Mouse (Mus musculus) heart, embryonic 10.5 days (tissue): Measurements from ENCODE around the gene Oma1. TPM values are rescaled to one million over a fixed set of nuclear protein-coding genes. Genes with fewer than 3 reads are reported as not detected.

ENCODE experiments used
- DNase-seq: peaks from one replicate; pipeline ENCODE4 v3.0.0-alpha.2; 2017; ENCODE audit warnings: low spot score
- H3K27ac ChIP-seq: fragments of 300-500 bp; sonication (generic); 2 replicates; pipeline ENCODE4 v1.5.1; 2016; ENCODE audit warnings: mild to moderate bottlenecking
- H3K27me3 ChIP-seq: fragments of 300-500 bp; sonication (generic); 2 replicates; pipeline ENCODE4 v1.6.1; 2016; ENCODE audit warnings: mild to moderate bottlenecking; ENCODE audit not compliant: poor library complexity, insufficient read depth, severe bottlenecking
- H3K36me3 ChIP-seq: fragments of 300-500 bp; sonication (generic); 2 replicates; pipeline ENCODE4 v1.6.1; 2016; ENCODE audit warnings: mild to moderate bottlenecking, moderate library complexity
- H3K4me1 ChIP-seq: fragments of 300-500 bp; sonication (generic); 2 replicates; pipeline ENCODE4 v1.6.1; 2016; ENCODE audit warnings: mild to moderate bottlenecking
- H3K4me3 ChIP-seq: fragments of 300-500 bp; sonication (generic); 2 replicates; pipeline ENCODE4 v1.5.1; 2016; ENCODE audit warnings: mild to moderate bottlenecking, moderate library complexity
- H3K9me3 ChIP-seq: fragments of 300-500 bp; sonication (generic); 2 replicates; pipeline ENCODE4 v1.6.1; 2016; ENCODE audit warnings: mild to moderate bottlenecking, moderate library complexity
- WGBS: fragments of 180-500 bp; shearing (Covaris S2); methylation state at CpG from one replicate; pipeline ENCODE4 v1.1.7; 2016; 5-methylcytosine and 5-hydroxymethylcytosine counted together
- polyA plus RNA-seq: library from polyadenylated mRNA; unstranded; fragments of >200 nt; fragmentation: Nextera tagmentation; extraction: Ambion mirVana; gene quantifications from 2 replicates; pipeline ENCODE4 v1.2.1, GENCODE M21; 2016

The Oma1 gene
- polyA plus RNA-seq, 1 experiment from 2014 or later: 23.7 TPM

DNA sequence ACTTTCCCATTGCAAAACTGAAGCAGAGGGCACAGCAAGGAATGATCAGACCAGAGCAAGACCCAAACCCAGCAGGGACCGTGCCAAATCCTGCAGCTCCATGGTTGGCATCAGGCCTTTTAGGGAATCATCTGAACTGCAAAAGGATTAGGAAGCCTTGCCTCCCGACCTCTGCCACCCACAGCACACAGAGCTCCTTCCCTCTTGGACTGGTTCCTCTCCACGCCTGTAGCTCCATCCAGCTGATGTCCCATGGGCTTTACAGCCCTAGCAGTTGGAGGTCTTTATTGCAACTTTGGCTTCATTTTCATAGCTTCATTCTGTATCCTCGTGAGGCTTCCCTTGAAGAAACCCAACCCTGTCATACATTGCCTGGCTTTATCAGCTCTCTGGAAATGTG lies 71.4 kb downstream of the Oma1 start:
- DNase-seq: no peak
- Histone ChIP-seq H3K27me3 (no peaks in the 10 kb centered on the region), H3K4me3 (no peak overlapping the region), H3K4me1 (no peaks in the 10 kb centered on the region), H3K36me3 (no peaks in the 10 kb centered on the region), H3K9me3 (no peaks in the 10 kb centered on the region), H3K27ac (no peak overlapping the region)
- 72% methylated on average over 4 of the region's 4 CpGs for WGBS

GRCm38 (mm10) chr4:103385835-103386787 lies 72.5 kb downstream of the Oma1 start:
- Histone ChIP-seq H3K27me3 (no peaks in the 10 kb centered on the region), H3K4me1 (no peaks in the 10 kb centered on the region), H3K9me3 (no peaks in the 10 kb centered on the region), H3K4me3 (no peak overlapping the region), H3K36me3 (no peaks in the 10 kb centered on the region), H3K27ac (no peak overlapping the region)
- 78% methylated on average over 4 of the region's 4 CpGs for WGBS
- no peak for DNase-seq

DNA sequence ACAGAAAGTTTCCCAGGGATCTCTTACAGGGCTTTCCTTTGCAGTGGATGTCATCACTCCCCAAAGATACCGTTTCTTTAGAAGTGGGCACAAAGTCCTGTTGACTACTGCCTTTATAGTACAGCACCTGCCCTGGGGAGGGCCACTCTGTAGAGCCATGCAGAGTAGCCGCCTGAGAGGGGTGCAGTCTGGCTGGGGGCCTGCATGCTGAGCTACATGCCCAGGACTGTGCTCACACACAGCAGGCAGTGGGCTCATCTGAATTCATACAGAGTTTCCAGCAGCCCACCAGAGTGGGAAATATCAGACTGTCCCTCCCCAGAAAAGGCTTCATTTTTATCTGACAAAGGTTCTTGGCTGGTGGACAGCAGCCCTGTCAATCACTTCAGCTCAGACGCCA lies 73.7 kb downstream of the Oma1 start:
- 67% methylated on average over 3 of the region's 3 CpGs for WGBS
- no peak overlapping the region for H3K27ac ChIP-seq
- no peak for DNase-seq
- H3K36me3 ChIP-seq: no peaks in the 10 kb centered on the region
- H3K4me3 ChIP-seq: no peak overlapping the region
- no peaks in the 10 kb centered on the region for H3K27me3 ChIP-seq
- H3K4me1 ChIP-seq: no peaks in the 10 kb centered on the region
- no peaks in the 10 kb centered on the region for H3K9me3 ChIP-seq

DNA sequence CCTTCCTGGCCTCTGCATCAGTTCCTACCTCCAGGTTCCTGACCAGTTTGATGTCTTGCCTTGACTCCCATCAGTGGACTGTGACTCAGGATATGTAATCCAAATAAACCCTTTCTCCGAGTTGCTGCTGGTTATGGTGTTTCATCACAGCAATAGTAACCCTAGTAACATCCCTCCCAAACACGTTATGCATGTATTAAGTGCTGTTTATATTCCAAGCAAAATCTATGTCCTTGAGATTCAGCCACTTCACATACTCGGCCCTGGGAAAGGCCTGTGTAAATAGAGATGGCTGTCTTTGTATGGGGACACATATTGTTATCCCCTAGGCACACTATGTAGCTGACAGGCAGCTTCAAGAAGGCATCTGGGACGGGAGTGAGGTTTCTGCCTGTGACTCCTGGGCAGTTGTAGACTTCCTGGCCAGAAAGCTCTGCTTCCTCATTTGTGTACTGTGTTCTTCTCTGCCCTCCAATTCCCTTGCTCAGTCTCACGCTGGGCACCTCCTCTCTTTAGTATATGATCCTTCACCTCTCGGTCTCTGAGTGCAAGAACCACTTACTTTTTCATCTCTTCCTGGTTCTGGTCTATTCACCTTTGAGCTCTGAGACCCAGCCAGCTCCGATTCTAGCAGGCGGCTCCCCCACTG lies 75.0 kb downstream of the Oma1 start:
- H3K27ac ChIP-seq: no peak overlapping the region
- no peaks in the 10 kb centered on the region for H3K36me3 ChIP-seq
- H3K27me3 ChIP-seq: no peaks in the 10 kb centered on the region
- H3K4me1 ChIP-seq: no peaks in the 10 kb centered on the region
- DNase-seq: no peak
- 69% methylated on average over 8 of the region's 8 CpGs for WGBS
- H3K9me3 ChIP-seq: no peaks in the 10 kb centered on the region
- H3K4me3 ChIP-seq: no peak overlapping the region

DNA sequence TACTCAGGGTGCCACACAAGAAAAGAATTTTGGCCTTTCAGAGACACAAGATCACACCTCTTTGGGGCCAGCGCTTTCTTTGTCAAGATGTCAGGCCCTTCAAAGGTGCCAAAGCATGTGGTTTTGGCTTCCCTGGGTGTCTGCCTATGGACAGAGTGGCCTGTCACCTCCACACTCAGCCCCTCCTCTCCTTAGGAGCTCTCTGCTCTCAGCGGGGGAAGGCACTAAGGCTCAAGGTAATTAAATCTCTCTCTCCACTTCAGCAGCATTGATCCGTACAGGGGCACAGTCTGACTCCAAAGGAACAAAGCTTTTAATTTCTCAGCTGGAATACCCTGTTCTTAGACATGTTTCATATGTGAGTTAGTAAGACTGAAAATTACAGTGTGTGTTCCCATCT lies 76.0 kb downstream of the Oma1 start:
- H3K4me3 ChIP-seq: no peak overlapping the region
- WGBS: 30% methylated on average over 3 of the region's 3 CpGs
- H3K36me3 ChIP-seq: no peaks in the 10 kb centered on the region
- no peaks in the 10 kb centered on the region for H3K27me3 ChIP-seq
- no peak overlapping the region for H3K27ac ChIP-seq
- H3K9me3 ChIP-seq: no peaks in the 10 kb centered on the region
- no peaks in the 10 kb centered on the region for H3K4me1 ChIP-seq
- no peak for DNase-seq

DNA sequence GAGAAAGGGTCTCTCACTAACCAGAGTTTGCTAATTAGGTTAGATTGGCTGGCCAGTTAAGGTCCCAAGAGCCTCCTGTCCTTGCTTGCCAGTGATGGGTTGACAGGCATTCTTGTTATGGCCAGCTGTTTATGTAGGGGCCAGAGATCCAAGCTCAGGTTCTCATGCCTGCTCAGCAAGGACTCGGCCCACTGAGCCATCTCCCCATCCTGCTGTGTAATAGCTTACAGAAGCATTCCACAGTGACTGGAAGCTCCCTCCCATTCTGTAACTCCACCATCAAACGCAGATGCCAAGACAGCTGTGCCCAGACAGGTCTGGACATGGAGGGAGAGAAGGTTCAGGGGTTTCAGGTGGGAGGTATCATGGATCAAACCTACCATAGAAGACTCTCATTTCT lies 76.9 kb downstream of the Oma1 start:
- no peak for DNase-seq
- no peaks in the 10 kb centered on the region for H3K9me3 ChIP-seq
- H3K27me3 ChIP-seq: no peaks in the 10 kb centered on the region
- H3K4me3 ChIP-seq: no peak overlapping the region
- H3K27ac ChIP-seq: no peak overlapping the region
- no peaks in the 10 kb centered on the region for H3K36me3 ChIP-seq
- WGBS: 60% methylated on average over 2 of the region's 2 CpGs
- H3K4me1 ChIP-seq: no peaks in the 10 kb centered on the region

- Histone ChIP-seq H3K27me3 (no peaks in the 10 kb centered on the region), H3K4me3 (no peak overlapping the region), H3K4me1 (no peaks in the 10 kb centered on the region), H3K9me3 (no peaks in the 10 kb centered on the region), H3K36me3 (no peaks in the 10 kb centered on the region), H3K27ac (no peak overlapping the region)
- WGBS: 85% methylated on average over 4 of the region's 4 CpGs
- no peak for DNase-seq
Measured at GRCm38 (mm10) chr4:103395066-103395465, 81.5 kb downstream of the Oma1 start.

DNA sequence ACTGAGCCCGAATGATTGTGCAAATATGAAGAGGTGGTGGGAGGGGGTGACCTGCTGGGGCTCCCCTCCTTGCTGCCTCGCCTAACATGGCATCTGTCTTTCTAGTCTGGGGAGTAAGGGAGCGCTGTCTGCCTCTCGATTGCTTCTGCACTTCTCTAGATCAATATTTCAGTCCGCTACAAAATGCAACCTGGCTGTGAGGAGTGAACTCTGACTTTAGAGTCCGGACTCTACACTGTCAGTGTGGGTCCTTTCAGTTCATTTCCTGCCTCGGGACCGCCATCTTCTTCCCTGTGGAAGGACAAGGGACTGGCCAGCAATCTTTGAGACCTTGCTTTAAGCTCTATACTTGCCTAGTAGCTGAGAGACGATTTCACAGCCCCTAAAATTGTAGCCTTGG lies 82.3 kb downstream of the Oma1 start:
- Histone ChIP-seq H3K4me3 (no peak overlapping the region), H3K4me1 (no peaks in the 10 kb centered on the region)
- WGBS: 78% methylated on average over 9 of the region's 9 CpGs

GRCm38 (mm10) chr4:103396876-103397275 lies 83.3 kb downstream of the Oma1 start:
- no peaks in the 10 kb centered on the region for H3K9me3 ChIP-seq
- H3K36me3 ChIP-seq: no peaks in the 10 kb centered on the region
- H3K4me3 ChIP-seq: no peak overlapping the region
- DNase-seq: no peak
- no peaks in the 10 kb centered on the region for H3K4me1 ChIP-seq
- WGBS: 87% methylated on average over 4 of the region's 4 CpGs
- H3K27ac ChIP-seq: no peak overlapping the region
- H3K27me3 ChIP-seq: no peaks in the 10 kb centered on the region

More for the DNA sequence above, 82.3 kb downstream of the Oma1 start:
- H3K27me3 ChIP-seq: no peaks in the 10 kb centered on the region
- DNase-seq: no peak
- H3K36me3 ChIP-seq: no peaks in the 10 kb centered on the region
- no peaks in the 10 kb centered on the region for H3K9me3 ChIP-seq
- H3K27ac ChIP-seq: no peak overlapping the region

- no peak for DNase-seq
- H3K27me3 ChIP-seq: no peaks in the 10 kb centered on the region
- no peak overlapping the region for H3K27ac ChIP-seq
- H3K36me3 ChIP-seq: no peaks in the 10 kb centered on the region
- 79% methylated on average over 4 of the region's 4 CpGs for WGBS
- no peak overlapping the region for H3K4me3 ChIP-seq
- no peaks in the 10 kb centered on the region for H3K9me3 ChIP-seq
- no peaks in the 10 kb centered on the region for H3K4me1 ChIP-seq
Measured at GRCm38 (mm10) chr4:103402581-103402980, 89.0 kb downstream of the Oma1 start.

- H3K9me3 ChIP-seq: no peaks in the 10 kb centered on the region
- no peak overlapping the region for H3K4me3 ChIP-seq
- H3K27me3 ChIP-seq: no peaks in the 10 kb centered on the region
- no peaks in the 10 kb centered on the region for H3K4me1 ChIP-seq
- H3K36me3 ChIP-seq: no peaks in the 10 kb centered on the region
- no peak overlapping the region for H3K27ac ChIP-seq
- WGBS: 80% methylated on average over 3 of the region's 3 CpGs
- no peak for DNase-seq
Measured at GRCm38 (mm10) chr4:103405321-103405720, 91.7 kb downstream of the Oma1 start.

GRCm38 (mm10) chr4:103410217-103410799 lies 96.7 kb downstream of the Oma1 start:
- 25% methylated on average over 4 of the region's 4 CpGs for WGBS
- no peak overlapping the region for H3K4me3 ChIP-seq
- H3K27ac ChIP-seq: no peak overlapping the region
- H3K36me3 ChIP-seq: no peaks in the 10 kb centered on the region
- no peaks in the 10 kb centered on the region for H3K4me1 ChIP-seq
- no peak for DNase-seq
- H3K27me3 ChIP-seq: no peaks in the 10 kb centered on the region
- no peaks in the 10 kb centered on the region for H3K9me3 ChIP-seq
